Mouse (Mus musculus): ENCODE results near the gene Jdp2. TPM values are rescaled to one million over a fixed set of nuclear protein-coding genes. Genes with fewer than 3 reads are reported as not detected.
"Not testable (repeated sequence)": the region's sequence is repeated elsewhere in the genome, so short reads cannot be mapped to it uniquely, and the experiment has no call there.

Jdp2 gene
- polyA plus RNA-seq, 1 experiment from 2014 or later, result 0.15 TPM

GRCm38 (mm10) chr12:85647346-85647745 is 48.5 kb downstream of the Jdp2 start:
- no peak overlapping the region for H3K4me3 ChIP-seq
- peaks cover 4% of the 10 kb centered on the region; the same call in 1 of the 2 replicates for H3K4me1 ChIP-seq
- no peak for DNase-seq (ENCODE audit: extremely low spot score, low spot score)
- no peaks in the 10 kb centered on the region for H3K36me3 ChIP-seq (replicated peaks)
- 60% methylated on average over 10 of the region's 10 CpGs for WGBS
- no peak overlapping the region for H3K27ac ChIP-seq
- H3K9me3 ChIP-seq, result no peaks in the 10 kb centered on the region; the same call in 1 of the 2 replicates
- no peaks in the 10 kb centered on the region for H3K27me3 ChIP-seq (ENCODE audit: poor library complexity, severe bottlenecking)

GRCm38 (mm10) chr12:85647955-85648354 is 49.1 kb downstream of the Jdp2 start:
- Histone ChIP-seq H3K4me1 (peaks cover 4% of the 10 kb centered on the region; the same call in 1 of the 2 replicates), H3K27me3 (ENCODE audit: poor library complexity, severe bottlenecking) (no peaks in the 10 kb centered on the region), H3K9me3 (no peaks in the 10 kb centered on the region; the same call in 1 of the 2 replicates), H3K36me3 (replicated peaks) (no peaks in the 10 kb centered on the region), H3K27ac (no peak overlapping the region), H3K4me3 (no peak overlapping the region)
- WGBS, result 89% methylated on average over 1 of the region's 1 CpGs
- DNase-seq (ENCODE audit: extremely low spot score, low spot score), result no peak

GRCm38 (mm10) chr12:85659319-85659718 is 60.5 kb downstream of the Jdp2 start:
- Histone ChIP-seq H3K9me3 (no peaks in the 10 kb centered on the region), H3K4me3 (no peak overlapping the region), H3K27ac (no peak overlapping the region), H3K4me1 (peaks cover 4% of the 10 kb centered on the region; the same call in 1 of the 2 replicates), H3K27me3 (ENCODE audit: poor library complexity, severe bottlenecking) (no peaks in the 10 kb centered on the region), H3K36me3 (replicated peaks) (no peaks in the 10 kb centered on the region)
- WGBS, result 76% methylated on average over 2 of the region's 2 CpGs
- DNase-seq (ENCODE audit: extremely low spot score, low spot score), result no peak

- H3K27ac ChIP-seq, result no peak overlapping the region
- H3K36me3 ChIP-seq (replicated peaks), result no peaks in the 10 kb centered on the region
- H3K4me3 ChIP-seq, result no peak overlapping the region
- peaks cover 4% of the 10 kb centered on the region; the same call in 1 of the 2 replicates for H3K4me1 ChIP-seq
- no peak for DNase-seq (ENCODE audit: extremely low spot score, low spot score)
- 92% methylated on average over 12 of the region's 12 CpGs for WGBS
- H3K9me3 ChIP-seq, result no peaks in the 10 kb centered on the region
- H3K27me3 ChIP-seq (ENCODE audit: poor library complexity, severe bottlenecking), result no peaks in the 10 kb centered on the region
Measured at GRCm38 (mm10) chr12:85660855-85661254, 62.0 kb downstream of the Jdp2 start.

GRCm38 (mm10) chr12:85662232-85662631 is 63.4 kb downstream of the Jdp2 start:
- H3K27me3 ChIP-seq (ENCODE audit: poor library complexity, severe bottlenecking), result not testable (repeated sequence)

GRCm38 (mm10) chr12:85662896-85663295 is 64.1 kb downstream of the Jdp2 start:
- WGBS, result 21% methylated on average over 9 of the region's 9 CpGs
- Histone ChIP-seq H3K36me3 (replicated peaks) (no peaks in the 10 kb centered on the region), H3K27ac (no peak overlapping the region), H3K4me1 (peaks cover 4% of the 10 kb centered on the region; the same call in 1 of the 2 replicates), H3K27me3 (ENCODE audit: poor library complexity, severe bottlenecking) (no peaks in the 10 kb centered on the region), H3K9me3 (no peaks in the 10 kb centered on the region), H3K4me3 (no peak overlapping the region)
- peak; percentile 65 for DNase-seq (ENCODE audit: extremely low spot score, low spot score)

More at GRCm38 (mm10) chr12:85662232-85662631, 63.4 kb downstream of the Jdp2 start:
- not testable (repeated sequence) for H3K9me3 ChIP-seq; H3K4me3 ChIP-seq; H3K36me3 ChIP-seq (replicated peaks); H3K27ac ChIP-seq; DNase-seq (ENCODE audit: extremely low spot score, low spot score); H3K4me1 ChIP-seq
- 90% methylated on average over 8 of the region's 8 CpGs for WGBS

- 0 out of 2 replicates have a peak, but pooled peaks cover 4% of the 10 kb centered on the region for H3K9me3 ChIP-seq
- DNase-seq (ENCODE audit: extremely low spot score, low spot score), result no peak
- no peak overlapping the region for H3K27ac ChIP-seq
- WGBS, result 87% methylated on average over 8 of the region's 8 CpGs
- no peak overlapping the region for H3K4me3 ChIP-seq
- 0 out of 2 replicates have a peak, but pooled peaks cover 3% of the 10 kb centered on the region for H3K4me1 ChIP-seq
- H3K27me3 ChIP-seq (ENCODE audit: poor library complexity, severe bottlenecking), result no peaks in the 10 kb centered on the region
- H3K36me3 ChIP-seq (replicated peaks), result no peaks in the 10 kb centered on the region
Measured at GRCm38 (mm10) chr12:85666112-85666511, 67.3 kb downstream of the Jdp2 start.

GRCm38 (mm10) chr12:85667071-85667470 is 68.2 kb downstream of the Jdp2 start:
- 0 out of 2 replicates have a peak, but pooled peaks cover 3% of the 10 kb centered on the region for H3K4me1 ChIP-seq
- DNase-seq (ENCODE audit: extremely low spot score, low spot score), result no peak
- 92% methylated on average over 7 of the region's 7 CpGs for WGBS

GRCm38 (mm10) chr12:85668696-85669095 is 69.9 kb downstream of the Jdp2 start:
- H3K27ac ChIP-seq, result no peak overlapping the region
- no peaks in the 10 kb centered on the region for H3K27me3 ChIP-seq (ENCODE audit: poor library complexity, severe bottlenecking)
- no peak for DNase-seq (ENCODE audit: extremely low spot score, low spot score)
- H3K4me1 ChIP-seq, result 0 out of 2 replicates have a peak, but pooled peaks cover 3% of the 10 kb centered on the region
- H3K36me3 ChIP-seq (replicated peaks), result no peaks in the 10 kb centered on the region
- H3K9me3 ChIP-seq, result 0 out of 2 replicates have a peak, but pooled peaks cover 5% of the 10 kb centered on the region
- WGBS, result 81% methylated on average over 3 of the region's 3 CpGs
- no peak overlapping the region for H3K4me3 ChIP-seq

More at GRCm38 (mm10) chr12:85667071-85667470, 68.2 kb downstream of the Jdp2 start:
- Histone ChIP-seq H3K27me3 (ENCODE audit: poor library complexity, severe bottlenecking) (no peaks in the 10 kb centered on the region), H3K9me3 (0 out of 2 replicates have a peak, but pooled peaks cover 5% of the 10 kb centered on the region), H3K4me3 (no peak overlapping the region), H3K36me3 (replicated peaks) (no peaks in the 10 kb centered on the region), H3K27ac (no peak overlapping the region)

GRCm38 (mm10) chr12:85670080-85670479 is 71.3 kb downstream of the Jdp2 start:
- DNase-seq (ENCODE audit: extremely low spot score, low spot score), result no peak
- 87% methylated on average over 3 of the region's 3 CpGs for WGBS
- Histone ChIP-seq H3K9me3 (0 out of 2 replicates have a peak, but pooled peaks cover 5% of the 10 kb centered on the region), H3K27me3 (ENCODE audit: poor library complexity, severe bottlenecking) (no peaks in the 10 kb centered on the region), H3K4me1 (0 out of 2 replicates have a peak, but pooled peaks cover 3% of the 10 kb centered on the region), H3K36me3 (replicated peaks) (no peaks in the 10 kb centered on the region), H3K27ac (no peak overlapping the region), H3K4me3 (no peak overlapping the region)

- peaks cover 5% of the 10 kb centered on the region; the same call in 1 of the 2 replicates for H3K9me3 ChIP-seq
- no peak overlapping the region for H3K27ac ChIP-seq
- no peak overlapping the region for H3K4me3 ChIP-seq
- 0 out of 2 replicates have a peak, but pooled peaks cover under 1% of the 10 kb centered on the region for H3K4me1 ChIP-seq
- no peaks in the 10 kb centered on the region for H3K36me3 ChIP-seq (replicated peaks)
- DNase-seq (ENCODE audit: extremely low spot score, low spot score), result no peak
- H3K27me3 ChIP-seq (ENCODE audit: poor library complexity, severe bottlenecking), result no peaks in the 10 kb centered on the region
- 94% methylated on average over 8 of the region's 8 CpGs for WGBS
Measured at GRCm38 (mm10) chr12:85673914-85674313, 75.1 kb downstream of the Jdp2 start.

GRCm38 (mm10) chr12:85679117-85679516 is 80.3 kb downstream of the Jdp2 start:
- WGBS, result 84% methylated on average over 5 of the region's 5 CpGs
- Histone ChIP-seq H3K9me3 (no peaks in the 10 kb centered on the region; the same call in 1 of the 2 replicates), H3K4me3 (no peak overlapping the region), H3K27me3 (ENCODE audit: poor library complexity, severe bottlenecking) (no peaks in the 10 kb centered on the region), H3K36me3 (replicated peaks) (no peaks in the 10 kb centered on the region), H3K4me1 (no peaks in the 10 kb centered on the region), H3K27ac (no peak overlapping the region)
- DNase-seq (ENCODE audit: extremely low spot score, low spot score), result no peak

- WGBS, result 40% methylated on average over 2 of the region's 2 CpGs
Measured at GRCm38 (mm10) chr12:85679808-85680207, 81.0 kb downstream of the Jdp2 start.

More at GRCm38 (mm10) chr12:85679808-85680207, 81.0 kb downstream of the Jdp2 start:
- no peaks in the 10 kb centered on the region for H3K36me3 ChIP-seq (replicated peaks)
- no peak overlapping the region for H3K4me3 ChIP-seq
- no peak for DNase-seq (ENCODE audit: extremely low spot score, low spot score)
- no peaks in the 10 kb centered on the region for H3K4me1 ChIP-seq
- H3K9me3 ChIP-seq, result no peaks in the 10 kb centered on the region; the same call in 1 of the 2 replicates
- no peak overlapping the region for H3K27ac ChIP-seq
- no peaks in the 10 kb centered on the region for H3K27me3 ChIP-seq (ENCODE audit: poor library complexity, severe bottlenecking)
